Mouse (Mus musculus) C2C12 (cell line): ENCODE measurements around the gene Olfr177. TPM values are rescaled to one million over a fixed set of nuclear protein-coding genes. Genes with fewer than 3 reads are reported as not detected.

Source experiments
- H3K27me3 ChIP-seq: one replicate; pipeline ENCODE4 v1.6.1; 2011; ENCODE audit not compliant: control insufficient read depth, insufficient read depth, insufficient read length
- H3K36me3 ChIP-seq: one replicate; pipeline ENCODE4 v1.6.1; 2011; ENCODE audit not compliant: control insufficient read depth, insufficient read depth
- H3K4me3 ChIP-seq: one replicate; pipeline ENCODE4 v1.5.1; 2011; ENCODE audit warnings: mild to moderate bottlenecking, control low read depth; ENCODE audit not compliant: poor library complexity, insufficient read depth, severe bottlenecking
- H3K79me2 ChIP-seq: one replicate; pipeline ENCODE4 v1.6.1; 2011; ENCODE audit not compliant: control insufficient read depth, insufficient read depth
- H3K79me3 ChIP-seq: one replicate; pipeline ENCODE4 v1.6.1; 2011; ENCODE audit warnings: low read depth, control low read depth
- H3ac ChIP-seq: one replicate; pipeline ENCODE3; 2011; ENCODE audit warnings: low read depth; ENCODE audit not compliant: control insufficient read depth, insufficient read length
- CEBPB ChIP-seq: IDR thresholded peaks from one replicate; pipeline ENCODE4 v1.6.1; 2011; ENCODE audit warnings: low read depth, mild to moderate bottlenecking, control low read depth, moderate library complexity
- CTCF ChIP-seq: IDR thresholded peaks from one replicate; pipeline ENCODE4 v1.5.1; 2011; ENCODE audit not compliant: control insufficient read depth, insufficient read depth, insufficient read length
- FOSL1 ChIP-seq: IDR thresholded peaks from one replicate; pipeline ENCODE4 v1.8.0; 2011; ENCODE audit warnings: mild to moderate bottlenecking, low read length; ENCODE audit not compliant: poor library complexity, insufficient read depth, severe bottlenecking
- MAX ChIP-seq: IDR thresholded peaks from one replicate; pipeline ENCODE4 v1.6.1; 2011; ENCODE audit warnings: mild to moderate bottlenecking, control low read depth
- MYOD1 ChIP-seq: IDR thresholded peaks from one replicate; pipeline ENCODE4 v1.6.1; 2011; ENCODE audit warnings: low read depth; ENCODE audit not compliant: control insufficient read depth, insufficient read length
- MYOG ChIP-seq: IDR thresholded peaks from one replicate; pipeline ENCODE4 v1.6.1; 2011; ENCODE audit not compliant: control insufficient read depth, insufficient read length; ENCODE audit errors: extremely low read depth
- USF1 ChIP-seq: IDR thresholded peaks from one replicate; pipeline ENCODE4 v1.6.1; 2011; ENCODE audit warnings: low read depth, mild to moderate bottlenecking, control low read depth, moderate library complexity
- long read RNA-seq, 2 experiments: library from polyadenylated mRNA; unstranded; transcript quantifications; one replicate each; pipeline ENCODE4 v2.0.0; 2019 to 2020
- polyA plus RNA-seq: library from polyadenylated mRNA; unstranded; fragments of >200 nt; fragmentation: generic; extraction: Trizol; gene quantifications from one replicate; pipeline ENCODE4 v1.2.1, GENCODE M21; 2012; ENCODE audit warnings: missing spikeins

Olfr177 gene
- polyA plus RNA-seq, result not detected
- long read RNA-seq, experiment 1, result 0 reads
- long read RNA-seq, experiment 2, result 0 reads

- no peak for TF ChIP-seq FOSL1
- no peak for TF ChIP-seq MYOG
- TF ChIP-seq MYOD1, result no peak
- no peak for TF ChIP-seq CTCF
- no peak for TF ChIP-seq USF1
- no peak for TF ChIP-seq CEBPB
- no peak for TF ChIP-seq MAX
- H3K79me3 ChIP-seq, result no peaks in the 10 kb centered on the region
- no peaks in the 10 kb centered on the region for H3K79me2 ChIP-seq
- no peaks in the 10 kb centered on the region for H3K36me3 ChIP-seq
- H3K27me3 ChIP-seq, result no peaks in the 10 kb centered on the region
- no peak within 1 kb of the TSS for H3K4me3 ChIP-seq
- no peak within 1 kb of the TSS for H3ac ChIP-seq
These were observed at the start of gene Olfr177 for GRCm38 (mm10) chr16:58874668-58875067. Gene Olfr177 (minus strand): TSS chr16:58874768.

- H3ac ChIP-seq, result no peak within 1 kb of the TSS
- H3K4me3 ChIP-seq, result no peak within 1 kb of the TSS
- no peaks in the 10 kb centered on the region for H3K27me3 ChIP-seq
- no peaks in the 10 kb centered on the region for H3K36me3 ChIP-seq
- H3K79me2 ChIP-seq, result no peaks in the 10 kb centered on the region
- TF ChIP-seq CEBPB (no peak), CTCF (no peak)
- H3K79me3 ChIP-seq, result no peaks in the 10 kb centered on the region
These were observed 17.4 kb upstream of the Olfr177 start, which contains the start of gene Olfr178 for GRCm38 (mm10) chr16:58891963-58892362. Gene Olfr178 (minus strand): TSS chr16:58892063.

GRCm38 (mm10) chr16:58884416-58884815 is 9.8 kb upstream of the Olfr177 start:
- H3K4me3 ChIP-seq, result no peak overlapping the region
- no peaks in the 10 kb centered on the region for H3K36me3 ChIP-seq
- TF ChIP-seq MAX (no peak), MYOG (no peak), CTCF (no peak), USF1 (no peak), FOSL1 (no peak), CEBPB (no peak), MYOD1 (no peak)
- no peaks in the 10 kb centered on the region for H3K27me3 ChIP-seq
- no peak overlapping the region for H3ac ChIP-seq
- no peaks in the 10 kb centered on the region for H3K79me3 ChIP-seq
- H3K79me2 ChIP-seq, result no peaks in the 10 kb centered on the region

- H3ac ChIP-seq, result no peak overlapping the region
- TF ChIP-seq CEBPB (no peak), FOSL1 (no peak), CTCF (no peak), USF1 (no peak), MAX (no peak), MYOD1 (no peak), MYOG (no peak)
- no peaks in the 10 kb centered on the region for H3K27me3 ChIP-seq
- H3K79me2 ChIP-seq, result no peaks in the 10 kb centered on the region
- no peaks in the 10 kb centered on the region for H3K36me3 ChIP-seq
- no peak overlapping the region for H3K4me3 ChIP-seq
- no peaks in the 10 kb centered on the region for H3K79me3 ChIP-seq
These were observed 13.1 kb downstream of the Olfr177 start for GRCm38 (mm10) chr16:58861479-58861878.

GRCm38 (mm10) chr16:58860032-58860737 is 14.4 kb downstream of the Olfr177 start:
- Histone ChIP-seq H3K36me3 (no peaks in the 10 kb centered on the region), H3K27me3 (no peaks in the 10 kb centered on the region), H3ac (no peak overlapping the region), H3K4me3 (no peak overlapping the region), H3K79me2 (no peaks in the 10 kb centered on the region), H3K79me3 (no peaks in the 10 kb centered on the region)
- TF ChIP-seq MYOG, result no peak
- TF ChIP-seq FOSL1, result no peak
- TF ChIP-seq MYOD1, result no peak
- TF ChIP-seq MAX, result no peak
- TF ChIP-seq USF1, result no peak
- TF ChIP-seq CTCF, result no peak
- TF ChIP-seq CEBPB, result no peak

GRCm38 (mm10) chr16:58826732-58827319 is 47.7 kb downstream of the Olfr177 start, which contains the start of gene Olfr175-ps1:
Gene Olfr175-ps1 (minus strand): TSS chr16:58826782.
- Histone ChIP-seq H3K27me3 (no peaks in the 10 kb centered on the region), H3K79me3 (no peaks in the 10 kb centered on the region), H3K36me3 (no peaks in the 10 kb centered on the region), H3K79me2 (no peaks in the 10 kb centered on the region), H3ac (no peak within 1 kb of the TSS), H3K4me3 (no peak within 1 kb of the TSS)
- TF ChIP-seq MAX (no peak), MYOD1 (no peak), USF1 (no peak), FOSL1 (no peak), CTCF (no peak), CEBPB (no peak), MYOG (no peak)
